Mouse (Mus musculus) stomach, postnatal 0 days (tissue): ENCODE results near the gene Padi2.

Source experiments
- CTCF ChIP-seq: IDR thresholded peaks from 2 replicates; pipeline ENCODE4 v1.5.1; 2016; ENCODE audit warnings: antibody characterized with exemption, low read depth, mild to moderate bottlenecking, moderate library complexity
- EP300 ChIP-seq: optimal IDR thresholded peaks from 2 replicates; pipeline ENCODE3; 2016; ENCODE audit warnings: antibody characterized with exemption

- no peak for TF ChIP-seq CTCF
- no peak for TF ChIP-seq EP300
These were observed 43.5 kb downstream of the Padi2 start for GRCm38 (mm10) chr4:140949616-140950015.
